Mouse (Mus musculus) kidney, adult 8-10 months (tissue): ENCODE results near the gene Krtap22-2.
"Not testable (repeated sequence)": the region's sequence is repeated elsewhere in the genome, so short reads cannot be mapped to it uniquely, and the experiment has no call there.

Experiments used
- DNase-seq, 2 experiments: peaks; one replicate each; pipeline ENCODE4 v3.0.0; 2022

Gene Krtap22-2

GRCm38 (mm10) chr16:89010659-89011058, at the start of gene Krtap22-2:
TSS of gene Krtap22-2 (minus strand) at chr16:89010759.
- no peak for DNase-seq

- DNase-seq = no peak
These were observed 37.2 kb upstream of the Krtap22-2 start, which contains the start of gene Krtap6-5 for GRCm38 (mm10) chr16:89047783-89048182. TSS of gene Krtap6-5 (minus strand) at chr16:89047883.

- not testable (repeated sequence) for DNase-seq
These were observed 30.8 kb upstream of the Krtap22-2 start, which contains the start of gene Gm10228 for GRCm38 (mm10) chr16:89041372-89041771. TSS of gene Gm10228 (minus strand) at chr16:89041472.

- DNase-seq = not testable (repeated sequence)
These were observed 20.8 kb upstream of the Krtap22-2 start, which contains the start of gene Krtap6-1 for GRCm38 (mm10) chr16:89031399-89031798. TSS of gene Krtap6-1 (plus strand) at chr16:89031699.

- not testable (repeated sequence) for DNase-seq
These were observed 4.4 kb upstream of the Krtap22-2 start, which contains the start of gene Gm10229 for GRCm38 (mm10) chr16:89014984-89015383. TSS of gene Gm10229 (plus strand) at chr16:89015284.

GRCm38 (mm10) chr16:89013973-89014372, 3.4 kb upstream of the Krtap22-2 start:
- no peak for DNase-seq

GRCm38 (mm10) chr16:88962773-88963172, 47.8 kb downstream of the Krtap22-2 start, which contains the start of gene Krtap16-3:
TSS of gene Krtap16-3 (minus strand) at chr16:88962873.
- DNase-seq = no peak
